Mouse (Mus musculus) hindbrain, embryonic 15.5 days (tissue): Measurements from ENCODE around the gene Bcl3. TPM values are rescaled to one million over a fixed set of nuclear protein-coding genes. Genes with fewer than 3 reads are reported as not detected.

Experiments
- polyA plus RNA-seq: library from polyadenylated mRNA; unstranded; fragments of >200 nt; fragmentation: Nextera tagmentation; extraction: Ambion mirVana; gene quantifications from 2 replicates; pipeline ENCODE4 v1.2.1, GENCODE M21; 2015

Bcl3 gene
- polyA plus RNA-seq, 1 experiment from 2014 or later, result 0.92 TPM

Other genes with a start within 250 kb of the Bcl3 start
- gene Zfp296, start 245.5 kb downstream of the Bcl3 start, polyA plus RNA-seq, result 0.19 and 0.47 TPM in 2 replicates
- 152 TPM in 2 replicates for gene Gemin7, start 245.2 kb downstream of the Bcl3 start, polyA plus RNA-seq
- 56.0 and 60.7 TPM in 2 replicates for gene Clasrp, start 218.3 kb downstream of the Bcl3 start, polyA plus RNA-seq
- 7.0 and 7.2 TPM in 2 replicates for gene Relb, start 193.3 kb downstream of the Bcl3 start, polyA plus RNA-seq
- 134 and 143 TPM in 2 replicates for gene Clptm1, start 157.7 kb downstream of the Bcl3 start, polyA plus RNA-seq
- gene Apoc2, start 144.8 kb downstream of the Bcl3 start, polyA plus RNA-seq, result 0.58 and 1.1 TPM in 2 replicates
- gene Gm44805, start 141.3 kb downstream of the Bcl3 start, polyA plus RNA-seq, result not detected in 2 replicates
- not detected in 2 replicates for gene Apoc4, start 141.3 kb downstream of the Bcl3 start, polyA plus RNA-seq
- 1.9 and 2.3 TPM in 2 replicates for gene Apoc1, start 130.1 kb downstream of the Bcl3 start, polyA plus RNA-seq
- gene Apoe, start 123.6 kb downstream of the Bcl3 start, polyA plus RNA-seq, result 624 and 744 TPM in 2 replicates
- 155 and 158 TPM in 2 replicates for gene Tomm40, start 107.3 kb downstream of the Bcl3 start, polyA plus RNA-seq
- 58.9 and 60.4 TPM in 2 replicates for gene Nectin2, start 72.3 kb downstream of the Bcl3 start, polyA plus RNA-seq
- gene Bcam, start 51.8 kb downstream of the Bcl3 start, polyA plus RNA-seq, result 20.0 and 20.7 TPM in 2 replicates
- 0.37 TPM in 1 of 2 replicates, not detected in the other for gene Cblc, start 26.0 kb downstream of the Bcl3 start, polyA plus RNA-seq
- gene Gm19345, start 29.2 kb upstream of the Bcl3 start, polyA plus RNA-seq, result 15.7 and 17.1 TPM in 2 replicates
- gene Ceacam16, start 38.5 kb upstream of the Bcl3 start, polyA plus RNA-seq, result 0.92 and 2.0 TPM in 2 replicates
- gene Ceacam19, start 65.2 kb upstream of the Bcl3 start, polyA plus RNA-seq, result not detected in 2 replicates
- gene Pvr, start 98.4 kb upstream of the Bcl3 start, polyA plus RNA-seq, result 9.6 and 10.0 TPM in 2 replicates
- not detected in 2 replicates for gene Igsf23, start 128.0 kb upstream of the Bcl3 start, polyA plus RNA-seq
- not detected in 2 replicates for gene Ceacam20, start 142.6 kb upstream of the Bcl3 start, polyA plus RNA-seq
- gene Nlrp9b, start 168.7 kb upstream of the Bcl3 start, polyA plus RNA-seq, result not detected in 2 replicates